Mouse (Mus musculus) mature B cell (primary cell): ENCODE data around the gene Gimap1.

Source experiments
- in situ Hi-C: fragments of 300-500 bp; cut with MboI; formaldehyde crosslinking; loops from 2 replicates; pipeline ENCODE4 v1.14.3; 2019

Gene Gimap1

GRCm38 (mm10) chr6:48738961-48739779 lies at the start of gene Gimap1:
Gene Gimap1, plus strand, starts transcription at chr6:48739054.
- in situ Hi-C loops, result no loop called here

GRCm38 (mm10) chr6:48689320-48689719 lies 49.5 kb upstream of the Gimap1 start:
- in situ Hi-C loops, result no loop called here

DNA sequence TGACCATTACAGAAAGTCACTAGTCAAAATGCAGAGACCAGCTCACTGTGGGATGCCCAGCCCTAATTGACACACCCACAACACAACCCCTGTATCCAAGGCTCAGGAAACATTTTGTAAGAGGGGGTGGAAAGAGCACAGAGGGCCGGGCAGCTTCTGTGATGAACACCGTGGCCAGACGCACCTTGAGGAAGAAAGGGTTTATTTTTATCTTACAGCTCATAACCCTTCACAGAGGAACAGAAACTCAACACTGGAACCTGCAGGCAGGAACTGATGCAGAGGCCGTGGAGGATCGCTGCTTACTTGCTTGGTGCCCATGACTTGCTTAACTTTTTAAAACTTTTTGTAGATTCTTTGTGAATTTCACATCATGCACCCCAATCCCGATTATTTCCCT lies 45.9 kb upstream of the Gimap1 start:
- in situ Hi-C loops, result loop anchor here (5.0 kb wide), 1 partner anchor 46 kb away; the partner anchor contains the start of gene Gimap8

DNA sequence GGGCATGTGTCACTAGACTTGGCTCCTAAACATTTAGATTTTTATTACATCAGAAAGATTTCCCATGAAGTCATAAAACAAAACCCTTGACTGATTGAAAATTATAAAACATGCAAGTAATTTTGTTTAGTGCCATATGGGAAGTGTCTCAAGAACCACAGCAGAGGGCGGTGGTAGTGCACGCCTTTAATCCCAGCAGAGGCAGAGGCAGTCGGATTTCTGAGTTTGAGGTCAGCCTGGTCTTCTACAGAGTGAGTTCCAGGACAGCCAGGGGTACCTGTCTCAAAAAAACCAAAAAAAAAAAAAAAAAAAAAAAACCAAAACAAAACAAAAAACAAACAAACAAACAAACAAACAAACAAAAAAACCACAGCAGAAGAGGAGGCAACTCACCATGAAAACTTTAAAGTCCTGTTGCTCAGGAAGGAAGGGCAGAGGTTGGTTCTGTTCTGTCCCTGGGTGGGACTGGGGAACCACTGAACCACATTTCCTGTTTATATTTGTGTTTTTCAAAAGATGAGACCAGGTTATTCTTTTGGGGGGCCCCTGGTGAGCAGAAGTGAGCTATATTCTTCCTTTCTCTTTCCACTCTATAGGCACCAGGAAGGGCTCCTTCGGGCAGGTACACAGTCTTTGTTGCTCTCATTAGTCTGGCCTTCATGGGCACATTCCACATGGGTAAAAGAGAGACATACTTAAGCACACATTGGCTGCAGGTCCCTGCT lies 41.9 kb upstream of the Gimap1 start:
- in situ Hi-C loops, result no loop called here

GRCm38 (mm10) chr6:48697555-48697930 lies 41.3 kb upstream of the Gimap1 start:
- in situ Hi-C loops, result no loop called here

DNA sequence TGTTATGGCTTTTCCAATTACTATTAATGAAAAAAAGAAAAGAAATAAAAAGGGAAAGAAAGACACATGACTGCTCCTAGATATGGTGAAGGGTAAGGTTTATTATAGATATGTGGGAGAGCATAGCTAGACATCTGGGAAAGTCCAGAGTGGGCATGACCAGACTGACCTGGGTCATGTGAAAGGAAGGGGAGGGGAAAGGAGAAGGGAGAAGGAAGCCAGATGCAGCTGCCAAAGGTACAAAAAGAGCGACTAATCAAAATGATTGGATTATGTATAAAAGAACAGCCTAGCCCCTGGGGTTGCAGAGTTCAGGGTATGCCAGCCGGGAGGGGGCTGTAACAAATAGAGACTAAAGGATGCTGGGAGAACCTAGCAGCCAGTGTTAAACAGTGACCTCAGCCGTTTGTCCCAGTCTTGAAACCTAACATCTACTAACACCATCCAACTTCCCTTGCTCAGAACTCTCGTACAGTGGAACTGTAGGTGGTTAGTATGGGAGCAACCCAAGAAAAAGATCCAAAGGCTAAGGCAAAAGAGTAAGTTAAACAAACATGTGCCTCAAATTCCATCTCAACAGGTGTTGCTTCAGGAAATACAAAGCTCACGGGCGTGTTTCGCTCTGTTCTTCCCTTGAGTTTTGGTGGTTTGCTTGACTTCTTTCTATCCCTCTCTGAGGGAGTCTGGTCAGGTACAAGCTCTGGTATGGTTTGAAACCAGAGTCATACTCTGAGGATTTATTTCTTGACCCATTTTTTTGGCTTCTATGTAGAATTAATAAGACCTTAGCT lies 40.6 kb upstream of the Gimap1 start:
- in situ Hi-C loops, result no loop called here

- in situ Hi-C loops, result no loop called here
These were observed 40.0 kb upstream of the Gimap1 start for GRCm38 (mm10) chr6:48698888-48699287.

DNA sequence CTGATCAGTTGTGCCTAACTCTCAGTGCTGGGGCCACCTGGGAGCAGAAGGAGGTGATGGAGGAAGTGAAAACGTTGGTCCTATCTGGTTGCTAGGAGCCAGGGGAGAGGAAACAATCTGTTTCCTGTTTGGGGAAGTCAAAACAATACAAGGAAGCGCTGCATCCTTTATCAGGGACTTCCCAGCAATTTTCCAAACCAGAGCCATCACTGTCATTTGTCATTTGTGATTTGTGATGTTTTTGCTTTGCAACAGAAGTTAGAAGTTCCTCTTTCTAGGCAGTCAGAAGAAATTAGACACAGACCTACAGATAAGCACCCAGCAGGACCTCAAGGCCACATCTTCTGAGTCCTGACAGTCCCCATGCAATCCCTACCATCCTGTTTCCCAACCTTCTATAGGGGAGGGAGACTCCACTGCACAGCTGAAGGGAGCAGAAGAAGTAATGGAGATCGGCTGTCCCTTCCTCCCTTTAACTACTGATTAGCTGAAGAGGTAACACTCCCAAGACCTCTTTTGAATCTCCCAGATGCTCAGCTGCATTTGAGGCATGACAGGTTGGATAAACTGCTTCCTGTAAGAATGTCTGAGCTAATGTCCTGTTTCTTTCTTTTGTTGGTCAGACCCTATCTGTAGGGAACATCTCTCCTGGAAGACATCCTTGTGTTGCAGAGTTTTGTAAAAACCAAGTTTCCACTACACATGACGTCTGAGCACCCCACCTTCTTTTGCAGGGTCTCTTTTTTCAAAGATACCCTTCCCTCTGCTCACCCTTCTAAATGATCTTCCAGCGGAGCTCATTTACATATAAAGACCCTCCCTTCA lies 38.4 kb upstream of the Gimap1 start:
- in situ Hi-C loops, result no loop called here

DNA sequence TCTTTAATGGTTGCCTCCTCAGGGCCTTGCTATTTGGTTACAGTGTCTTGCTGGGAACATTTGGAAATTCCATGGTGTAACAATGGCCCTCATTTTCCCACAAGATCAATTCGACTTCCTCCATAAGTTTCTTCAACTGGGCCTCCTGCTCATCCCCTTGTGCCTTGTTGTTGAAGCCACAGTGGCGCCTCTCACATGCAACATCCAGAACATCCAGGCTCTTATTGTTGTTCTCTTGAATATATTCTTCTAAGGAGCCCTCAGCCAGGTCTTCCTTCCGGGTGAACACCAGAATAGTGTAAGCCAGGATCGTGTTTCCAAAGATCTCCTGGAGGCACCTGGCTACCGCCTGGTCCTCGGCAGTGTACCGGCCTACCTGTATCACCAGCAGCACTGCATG lies 36.7 kb upstream of the Gimap1 start:
- in situ Hi-C loops, result no loop called here

DNA sequence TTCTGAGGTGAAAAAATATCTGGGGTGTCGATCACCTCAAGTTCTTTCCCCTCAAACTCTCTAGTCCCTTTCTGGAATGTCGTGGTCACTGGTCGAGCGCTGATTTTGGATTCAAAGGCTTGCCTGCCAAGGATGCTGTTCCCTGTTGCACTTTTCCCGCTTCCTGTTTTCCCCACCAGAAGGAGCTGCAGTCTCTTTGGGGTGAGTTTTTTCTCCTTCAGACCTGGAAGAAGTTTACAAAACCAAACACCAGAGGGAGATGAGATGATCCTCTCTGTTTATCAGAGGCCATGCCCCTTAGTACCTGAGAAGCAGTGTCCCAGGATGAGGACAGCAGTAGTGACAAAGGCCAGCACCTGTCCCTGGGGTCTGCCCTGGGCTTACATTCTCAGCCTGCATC lies 36.3 kb upstream of the Gimap1 start:
- in situ Hi-C loops, result no loop called here

DNA sequence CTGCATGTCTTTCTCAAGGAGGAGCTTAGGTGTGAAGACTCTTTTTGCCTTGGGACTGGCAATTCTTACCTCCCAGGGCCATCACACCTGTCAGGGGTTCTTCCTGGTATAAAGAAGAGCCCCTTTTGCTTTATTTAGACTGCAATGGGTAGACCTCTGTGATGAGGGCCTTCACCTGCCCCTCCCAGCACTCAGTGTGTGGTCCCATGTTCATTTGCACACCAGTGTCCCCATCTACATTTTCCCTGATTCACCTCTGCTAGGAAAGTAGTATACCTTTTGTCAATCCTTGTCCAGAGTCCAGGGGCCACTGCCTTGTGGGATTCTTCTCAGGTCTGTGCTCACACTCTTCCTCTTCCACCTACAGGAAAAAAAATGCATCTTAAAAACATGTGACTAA lies 34.7 kb upstream of the Gimap1 start:
- in situ Hi-C loops, result no loop called here

DNA sequence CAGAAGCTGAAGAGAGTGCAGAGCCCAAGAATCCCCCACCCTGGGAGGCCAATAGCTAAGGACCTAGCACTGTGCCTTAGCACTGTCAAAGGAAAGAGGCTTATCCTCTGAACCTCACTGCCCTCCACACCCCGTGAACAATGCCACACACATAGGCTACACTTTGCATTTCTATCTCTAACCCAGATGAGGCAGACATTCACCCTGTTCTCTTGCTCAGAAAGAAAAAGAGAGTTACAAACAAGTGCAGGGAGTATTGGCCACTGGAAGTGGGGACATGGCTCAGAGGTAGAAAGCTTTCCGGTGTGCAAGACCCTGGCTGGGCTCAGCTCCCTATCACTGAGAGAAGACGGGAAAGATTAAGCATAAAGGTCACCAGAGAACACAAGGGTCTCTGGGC lies 32.7 kb upstream of the Gimap1 start:
- in situ Hi-C loops, result no loop called here

GRCm38 (mm10) chr6:48718455-48718854 lies 20.4 kb upstream of the Gimap1 start, which contains the start of the genes Gm28053 and Gimap7:
Gene Gm28053, plus strand, starts transcription at chr6:48718607.
Gene Gimap7, plus strand, starts transcription at chr6:48718621.
- in situ Hi-C loops, result no loop called here

GRCm38 (mm10) chr6:48720326-48720725 lies 18.5 kb upstream of the Gimap1 start:
- in situ Hi-C loops, result no loop called here

GRCm38 (mm10) chr6:48723468-48723867 lies 15.4 kb upstream of the Gimap1 start:
- in situ Hi-C loops, result no loop called here

DNA sequence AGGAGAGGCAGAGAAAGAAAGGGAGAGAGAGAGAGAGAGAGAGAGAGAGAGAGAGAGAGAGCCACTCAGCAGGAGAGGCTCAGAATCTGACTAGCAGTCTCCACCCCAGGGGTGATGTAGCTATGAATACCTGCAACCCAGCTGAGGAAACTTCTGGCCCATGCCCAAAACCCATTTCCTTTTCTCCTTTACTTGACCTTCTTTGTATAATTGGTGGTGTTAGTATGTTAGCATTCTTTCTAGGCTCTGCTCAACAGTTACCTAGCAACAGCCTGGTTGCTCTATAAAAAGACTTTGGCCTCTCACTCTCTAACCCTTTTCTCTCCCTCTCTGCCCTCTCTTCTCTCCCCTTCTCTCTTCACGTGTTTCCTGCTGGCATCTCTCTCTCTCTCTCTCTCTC lies 13.4 kb upstream of the Gimap1 start:
- in situ Hi-C loops, result no loop called here

GRCm38 (mm10) chr6:48727761-48728160 lies 11.1 kb upstream of the Gimap1 start:
- in situ Hi-C loops, result no loop called here

DNA sequence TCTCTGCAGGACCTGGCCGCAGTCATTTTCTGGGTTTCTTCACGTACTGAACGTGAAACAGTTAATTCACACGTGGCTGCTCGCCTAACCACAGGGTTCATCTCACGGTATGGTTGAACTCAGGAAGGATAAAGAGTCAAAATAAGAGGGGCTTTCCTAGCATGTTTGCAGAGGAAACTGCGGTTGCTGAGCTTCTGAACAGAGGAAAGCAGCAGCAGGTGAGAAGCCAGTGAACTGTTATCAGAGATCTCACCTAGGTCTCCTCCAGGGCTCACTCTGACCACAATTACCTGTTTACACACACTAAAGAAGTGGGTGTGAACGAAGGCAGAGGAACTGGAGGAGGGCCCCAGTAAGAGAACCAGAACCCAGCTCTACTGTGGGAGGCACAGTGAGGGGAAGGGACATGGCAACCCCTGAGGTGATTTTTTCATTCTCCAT lies 6.0 kb upstream of the Gimap1 start:
- in situ Hi-C loops, result no loop called here

- in situ Hi-C loops, result no loop called here
These were observed 5.2 kb upstream of the Gimap1 start for GRCm38 (mm10) chr6:48733660-48734059.

- in situ Hi-C loops, result no loop called here
These were observed 1.8 kb upstream of the Gimap1 start for GRCm38 (mm10) chr6:48737053-48737452.

DNA sequence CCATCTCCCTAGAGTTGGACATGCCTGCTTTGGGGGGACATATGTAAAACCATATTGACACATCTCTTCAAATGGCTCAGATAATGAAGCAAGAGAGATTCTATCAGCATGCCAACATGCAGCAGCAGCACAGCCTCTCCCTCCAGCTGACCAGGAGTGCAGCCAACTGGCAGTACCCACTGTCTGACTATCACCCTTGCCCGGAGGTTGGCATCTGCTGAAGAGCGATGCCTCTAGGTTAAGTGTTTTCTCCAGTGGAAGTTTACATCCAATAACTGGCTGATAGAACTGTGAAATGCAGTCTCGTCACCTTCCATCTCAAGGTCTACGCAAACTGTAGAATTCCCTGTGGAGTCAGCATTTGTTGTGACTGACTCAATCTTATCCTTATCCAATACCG lies 1.2 kb upstream of the Gimap1 start:
- in situ Hi-C loops, result no loop called here

DNA sequence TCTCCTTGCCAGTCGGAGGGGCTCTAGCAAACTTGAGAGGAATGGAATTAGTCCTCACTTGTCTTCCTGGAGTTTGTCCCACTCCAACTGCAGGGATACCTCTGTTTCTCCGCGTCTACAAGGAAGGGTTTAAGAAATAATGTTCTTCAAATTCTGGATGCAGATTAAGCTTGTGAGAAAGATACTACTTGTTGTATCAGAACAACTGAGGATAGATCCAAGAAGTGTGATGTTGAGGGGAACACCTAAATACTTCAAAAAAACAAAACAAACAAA lies 864 bp downstream of the Gimap1 start:
- in situ Hi-C loops, result no loop called here
